Mouse (Mus musculus): ENCODE measurements around the gene Adora1. TPM values are rescaled to one million over a fixed set of nuclear protein-coding genes. Genes with fewer than 3 reads are reported as not detected.

Gene Adora1
- polyA plus RNA-seq (2016; fragmentation: Nextera tagmentation; extraction: Ambion mirVana) = 7.3 and 9.3 TPM in 2 replicates

DNA sequence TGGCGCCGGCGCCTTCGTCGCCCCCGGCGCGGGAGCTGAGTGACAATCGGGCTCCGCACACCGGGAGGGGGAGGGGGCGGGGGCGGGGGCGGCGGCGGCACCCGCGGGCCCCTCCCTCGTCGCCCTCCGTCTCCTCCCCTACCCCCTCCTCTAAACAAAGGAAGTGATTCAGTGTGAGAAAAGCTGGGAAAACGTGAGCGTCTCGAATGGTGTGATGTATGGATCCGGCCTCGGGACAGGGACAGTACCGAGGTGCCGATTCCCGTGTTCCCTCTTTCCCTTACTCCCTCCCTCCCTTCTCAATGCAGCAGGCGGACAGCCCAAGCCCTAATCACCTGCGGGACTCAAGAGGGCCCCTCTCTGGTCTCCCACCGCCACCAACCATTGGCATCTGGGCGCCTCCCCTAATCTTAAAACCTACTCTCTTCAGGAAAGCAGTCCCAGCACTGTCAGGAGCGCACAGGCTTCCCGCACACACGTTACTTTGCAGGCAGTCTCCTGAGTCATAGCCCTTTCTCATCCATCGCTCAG, at the start of gene Adora1:
Gene Adora1, minus strand, starts transcription at position 41 of the 531 bp plus-strand sequence.
- peaks cover 44% of the 10 kb centered on the region for H3K27me3 ChIP-seq (replicated peaks)
- 2% methylated on average over 26 of the region's 37 CpGs for WGBS

DNA sequence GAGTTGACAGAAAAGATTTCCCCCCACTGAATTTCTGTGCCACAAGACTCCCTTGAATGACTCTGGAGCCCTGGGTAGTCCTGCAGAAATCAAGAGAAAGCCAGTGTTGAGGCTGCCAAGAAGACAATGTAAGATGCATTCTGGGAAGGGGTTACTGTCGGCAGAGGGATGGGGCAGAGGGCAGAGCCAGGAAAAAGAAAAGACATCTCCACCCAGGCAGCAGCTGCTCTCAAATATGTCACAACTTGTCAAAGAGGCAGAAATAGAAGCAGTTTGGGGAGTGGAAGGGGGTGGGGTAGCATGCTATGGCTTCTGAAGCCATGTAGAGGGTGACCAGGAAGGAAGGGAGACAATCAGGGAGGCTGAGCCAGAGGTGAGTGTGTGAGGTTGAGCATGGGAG, 47.9 kb upstream of the Adora1 start:
- no peaks in the 10 kb centered on the region for H3K9me3 ChIP-seq (replicated peaks)
- no peak overlapping the region for H3K4me2 ChIP-seq
- no peaks in the 10 kb centered on the region for H3K36me3 ChIP-seq
- WGBS = 24% methylated on average over 1 of the region's 1 CpGs
- peaks cover 13% of the 10 kb centered on the region for H3K4me1 ChIP-seq (replicated peaks)
- no peaks in the 10 kb centered on the region for H3K27me3 ChIP-seq (replicated peaks)
- no peak overlapping the region for H3K9ac ChIP-seq
- ATAC-seq (ENCODE audit: insufficient number of reproducible peaks, low FRiP score) = no peak
- H3K4me3 ChIP-seq = no peak overlapping the region
- H3K27ac ChIP-seq (ENCODE audit: poor library complexity, severe bottlenecking) = no peak overlapping the region

More for the DNA sequence above, at the start of gene Adora1:
- Histone ChIP-seq H3K27ac (ENCODE audit: poor library complexity, severe bottlenecking) (0 out of 2 replicates have a peak within 1 kb of the TSS, but pooled peaks have one; percentile 4), H3K4me1 (replicated peaks) (peaks cover 57% of the 10 kb centered on the region), H3K4me3 (peak within 1 kb of the TSS; percentile 49), H3K4me2 (peak within 1 kb of the TSS; percentile 91), H3K36me3 (no peaks in the 10 kb centered on the region), H3K9ac (peak within 1 kb of the TSS; percentile 65), H3K9me3 (replicated peaks) (no peaks in the 10 kb centered on the region)
- ATAC-seq (ENCODE audit: insufficient number of reproducible peaks, low FRiP score) = no peak

DNA sequence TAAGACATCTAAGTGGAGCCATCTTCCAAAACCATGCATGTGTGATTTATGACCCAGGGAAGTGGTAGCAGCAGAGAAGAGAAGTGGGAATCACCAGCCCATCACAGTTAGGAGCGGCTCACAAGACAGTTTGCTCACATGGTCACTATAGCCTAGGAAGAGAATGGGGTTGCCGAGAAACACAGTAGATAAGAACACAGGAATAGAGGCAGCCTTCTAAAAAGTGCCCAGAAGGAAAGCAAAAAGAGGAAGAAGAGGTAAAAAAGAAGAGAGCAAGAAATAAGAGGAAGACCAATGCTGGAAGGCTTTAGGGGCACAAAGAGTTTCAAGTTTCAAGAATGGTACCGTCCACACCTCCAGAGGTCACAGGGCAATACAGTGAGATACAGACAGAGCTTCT, 47.1 kb upstream of the Adora1 start:
- ATAC-seq (ENCODE audit: insufficient number of reproducible peaks, low FRiP score) = no peak
- 54% methylated on average over 3 of the region's 3 CpGs for WGBS
- no peak overlapping the region for H3K4me3 ChIP-seq
- H3K9me3 ChIP-seq (replicated peaks) = no peaks in the 10 kb centered on the region
- H3K27me3 ChIP-seq (replicated peaks) = no peaks in the 10 kb centered on the region
- peaks cover 17% of the 10 kb centered on the region for H3K4me1 ChIP-seq (replicated peaks)
- no peak overlapping the region for H3K4me2 ChIP-seq
- H3K36me3 ChIP-seq = no peaks in the 10 kb centered on the region
- no peak overlapping the region for H3K9ac ChIP-seq
- H3K27ac ChIP-seq (ENCODE audit: poor library complexity, severe bottlenecking) = no peak overlapping the region

DNA sequence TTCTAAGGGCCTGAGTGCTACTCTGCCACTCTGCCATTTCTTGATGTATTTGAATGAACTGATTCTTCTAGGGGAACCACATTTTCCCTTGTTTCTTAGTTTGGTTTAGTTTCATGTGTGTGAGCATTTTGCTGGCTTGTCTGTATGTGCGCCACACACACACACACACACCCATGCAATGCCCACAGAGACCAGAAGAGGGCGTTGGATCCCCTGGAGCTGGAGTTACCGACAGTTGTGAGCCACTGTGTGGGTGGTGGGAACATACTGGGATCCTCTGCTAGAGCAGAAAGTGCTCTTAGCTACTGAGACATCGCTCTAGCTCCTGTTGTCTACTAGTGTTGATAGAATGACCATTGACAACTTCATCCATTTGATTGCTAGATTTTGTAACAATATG, 46.3 kb upstream of the Adora1 start:
- H3K27me3 ChIP-seq (replicated peaks) = no peaks in the 10 kb centered on the region
- 68% methylated on average over 4 of the region's 4 CpGs for WGBS
- H3K4me2 ChIP-seq = no peak overlapping the region
- H3K36me3 ChIP-seq = no peaks in the 10 kb centered on the region
- H3K9ac ChIP-seq = no peak overlapping the region
- H3K4me1 ChIP-seq (replicated peaks) = peaks cover 25% of the 10 kb centered on the region
- no peaks in the 10 kb centered on the region for H3K9me3 ChIP-seq (replicated peaks)
- ATAC-seq (ENCODE audit: insufficient number of reproducible peaks, low FRiP score) = no peak
- no peak overlapping the region for H3K4me3 ChIP-seq
- H3K27ac ChIP-seq (ENCODE audit: poor library complexity, severe bottlenecking) = no peak overlapping the region

DNA sequence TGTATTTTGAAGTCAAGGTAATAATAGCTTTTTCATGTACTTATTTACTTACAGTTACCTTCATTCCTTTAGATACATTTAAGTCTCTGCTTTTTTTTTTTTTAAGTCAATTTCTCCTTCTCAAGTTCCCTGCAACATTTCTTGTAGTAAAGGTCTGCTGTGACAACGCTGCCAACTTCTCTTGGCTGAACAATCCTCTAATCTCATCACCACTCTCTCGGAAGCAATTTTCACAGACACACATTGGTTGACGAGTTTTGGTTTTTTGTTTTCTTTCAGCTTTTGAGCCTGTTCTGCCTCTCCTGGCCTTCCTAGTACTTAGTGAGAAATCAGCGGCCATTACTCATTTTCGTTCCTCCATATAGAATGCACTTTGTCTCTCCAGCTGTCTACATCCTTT, 44.9 kb upstream of the Adora1 start:
- ATAC-seq (ENCODE audit: insufficient number of reproducible peaks, low FRiP score) = no peak
- Histone ChIP-seq H3K4me1 (replicated peaks) (peaks cover 31% of the 10 kb centered on the region), H3K4me2 (no peak overlapping the region), H3K36me3 (no peaks in the 10 kb centered on the region), H3K27ac (ENCODE audit: poor library complexity, severe bottlenecking) (no peak overlapping the region), H3K27me3 (replicated peaks) (no peaks in the 10 kb centered on the region), H3K4me3 (no peak overlapping the region), H3K9me3 (replicated peaks) (no peaks in the 10 kb centered on the region), H3K9ac (no peak overlapping the region)
- WGBS = 80% methylated on average over 5 of the region's 5 CpGs

DNA sequence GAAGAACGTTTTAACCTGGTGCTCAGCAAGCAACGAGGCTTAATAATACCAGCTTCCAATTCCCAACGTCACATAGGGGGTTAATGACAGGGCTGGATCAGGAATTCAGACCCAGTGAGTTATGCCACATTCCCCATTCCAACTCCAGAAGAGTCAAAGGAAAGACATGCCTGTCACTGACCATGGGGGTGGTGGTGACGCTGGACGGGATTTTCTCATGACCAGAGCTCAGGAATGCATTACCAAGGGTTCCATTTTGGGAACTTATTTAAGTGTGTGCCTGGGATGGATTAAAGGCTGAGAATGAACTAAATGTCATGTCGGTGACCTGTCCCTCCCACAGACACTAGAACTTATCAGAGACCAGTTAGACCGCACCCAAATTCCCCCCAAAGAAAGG, 41.6 kb upstream of the Adora1 start:
- H3K27me3 ChIP-seq (replicated peaks) = no peaks in the 10 kb centered on the region
- peaks cover 20% of the 10 kb centered on the region for H3K4me1 ChIP-seq (replicated peaks)
- no peak overlapping the region for H3K9ac ChIP-seq
- H3K36me3 ChIP-seq = no peaks in the 10 kb centered on the region
- H3K27ac ChIP-seq (ENCODE audit: poor library complexity, severe bottlenecking) = no peak overlapping the region
- no peaks in the 10 kb centered on the region for H3K9me3 ChIP-seq (replicated peaks)
- WGBS = 53% methylated on average over 7 of the region's 7 CpGs
- H3K4me3 ChIP-seq = no peak overlapping the region
- ATAC-seq (ENCODE audit: insufficient number of reproducible peaks, low FRiP score) = no peak
- H3K4me2 ChIP-seq = no peak overlapping the region

DNA sequence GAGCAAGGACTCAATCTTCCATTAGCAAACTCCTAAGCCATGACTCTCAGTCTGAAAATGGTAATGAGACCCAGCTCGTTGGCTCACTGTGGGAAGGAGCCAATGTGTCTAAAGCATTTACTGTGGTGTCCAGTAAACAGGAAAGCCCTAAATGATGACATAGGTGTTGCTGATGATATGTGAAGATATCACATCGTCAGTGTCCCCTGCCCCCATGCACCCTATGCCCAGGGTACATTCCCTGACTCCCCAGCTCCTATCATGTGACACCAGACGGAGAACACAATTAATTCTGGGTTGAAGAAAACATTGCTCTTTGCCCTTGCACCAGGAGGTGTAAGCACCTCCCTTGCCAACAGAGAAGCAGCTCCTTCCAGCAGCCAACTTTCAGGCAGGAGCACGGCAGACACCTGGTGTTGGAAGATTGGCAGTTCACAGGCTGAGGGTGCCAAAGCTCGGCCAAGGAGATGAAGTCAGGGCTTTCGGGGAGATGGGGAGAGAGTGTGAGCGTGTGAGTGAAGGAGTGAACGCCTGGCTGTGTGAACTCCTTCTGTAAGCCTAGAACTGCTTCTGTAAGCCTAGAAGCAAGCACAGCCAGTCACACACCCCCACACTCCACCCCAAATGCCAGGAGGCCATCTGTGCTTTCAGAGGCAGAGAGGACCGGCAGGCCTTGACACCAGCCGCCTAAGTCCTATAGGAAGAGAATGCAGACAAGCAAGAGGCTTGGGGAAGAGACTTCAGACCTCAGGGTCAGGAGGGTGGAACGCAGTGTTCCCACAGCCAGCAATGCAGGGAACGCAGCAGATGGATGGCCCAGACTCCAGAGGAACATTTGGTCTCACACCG, 40.6 kb upstream of the Adora1 start:
- Histone ChIP-seq H3K4me1 (replicated peaks) (peaks cover 20% of the 10 kb centered on the region), H3K9me3 (replicated peaks) (no peaks in the 10 kb centered on the region), H3K9ac (no peak overlapping the region), H3K4me2 (no peak overlapping the region), H3K4me3 (no peak overlapping the region), H3K36me3 (no peaks in the 10 kb centered on the region), H3K27me3 (replicated peaks) (no peaks in the 10 kb centered on the region), H3K27ac (ENCODE audit: poor library complexity, severe bottlenecking) (no peak overlapping the region)
- WGBS = 62% methylated on average over 13 of the region's 13 CpGs
- ATAC-seq (ENCODE audit: insufficient number of reproducible peaks, low FRiP score) = no peak

DNA sequence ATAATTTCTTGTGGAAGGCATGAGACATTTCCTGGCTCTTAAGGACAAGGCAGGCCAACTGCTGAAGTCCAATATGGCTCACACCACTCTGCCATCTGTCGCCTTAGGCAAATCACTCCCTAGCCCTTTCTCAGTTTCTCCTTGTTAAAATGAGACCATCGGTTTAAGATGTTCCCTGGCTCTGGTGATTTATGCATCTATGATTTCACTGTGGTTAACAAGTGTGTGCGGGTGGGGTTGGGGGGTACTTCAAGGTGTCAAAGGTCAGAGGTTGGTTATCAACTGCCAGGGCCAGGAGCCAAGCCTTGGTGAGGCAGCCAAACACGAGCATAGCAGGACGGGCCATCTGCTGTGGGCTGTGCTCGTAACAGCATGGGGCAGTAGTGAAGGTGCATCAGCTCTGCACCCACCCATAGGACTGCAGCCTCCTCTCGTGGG, 39.3 kb upstream of the Adora1 start:
- ATAC-seq (ENCODE audit: insufficient number of reproducible peaks, low FRiP score) = no peak
- Histone ChIP-seq H3K4me2 (no peak overlapping the region), H3K9me3 (replicated peaks) (no peaks in the 10 kb centered on the region), H3K27ac (ENCODE audit: poor library complexity, severe bottlenecking) (no peak overlapping the region), H3K9ac (no peak overlapping the region), H3K4me1 (replicated peaks) (peaks cover 20% of the 10 kb centered on the region), H3K27me3 (replicated peaks) (no peaks in the 10 kb centered on the region), H3K4me3 (no peak overlapping the region), H3K36me3 (no peaks in the 10 kb centered on the region)
- 77% methylated on average over 7 of the region's 7 CpGs for WGBS

DNA sequence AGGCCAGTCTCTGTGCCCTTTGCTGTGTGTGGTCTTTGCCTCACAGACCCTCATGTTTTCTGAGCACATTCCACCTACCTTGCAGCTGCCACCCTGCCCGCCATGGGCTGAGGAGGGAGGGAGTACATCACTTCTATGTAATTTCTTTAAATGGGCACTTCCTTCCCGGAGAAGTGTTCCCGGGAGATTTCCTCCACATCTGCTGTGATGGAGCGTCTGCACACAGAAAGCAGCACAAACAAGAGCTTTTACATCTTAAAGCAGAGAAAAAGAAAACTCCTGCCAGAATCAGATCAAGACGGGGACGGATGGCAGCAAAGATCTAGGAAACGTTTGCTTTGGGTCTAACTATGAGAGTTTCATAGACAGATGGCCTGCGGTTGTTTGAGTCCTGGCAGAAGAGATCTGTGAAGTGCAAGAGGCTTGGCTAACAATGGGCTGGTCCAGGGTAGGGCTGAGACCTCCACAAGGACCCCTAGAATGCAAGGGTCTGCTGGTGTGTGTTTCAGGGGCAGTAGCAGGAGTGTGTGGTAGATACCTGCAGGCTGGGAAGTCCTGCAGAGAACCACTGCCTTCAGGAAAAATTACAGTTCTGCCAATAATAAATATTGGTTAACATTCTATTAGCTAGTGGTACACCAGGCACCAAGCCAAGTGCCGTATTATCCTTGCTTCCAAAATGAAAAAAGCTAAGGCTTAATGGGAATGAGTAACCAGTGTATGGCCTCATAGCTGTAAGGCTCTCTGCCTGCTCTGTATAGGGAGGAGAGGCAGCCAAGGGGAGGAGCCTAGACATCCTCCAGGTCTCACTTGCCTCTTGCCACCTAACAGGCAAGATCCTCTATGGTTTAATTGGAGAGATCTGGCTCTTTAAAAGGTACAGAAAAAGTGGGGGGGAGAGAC, 38.5 kb upstream of the Adora1 start:
- 0 out of 2 replicates have a peak, but pooled peaks have one; percentile 22 for ATAC-seq (ENCODE audit: insufficient number of reproducible peaks, low FRiP score)
- Histone ChIP-seq H3K27ac (ENCODE audit: poor library complexity, severe bottlenecking) (no peak overlapping the region), H3K36me3 (no peaks in the 10 kb centered on the region), H3K27me3 (replicated peaks) (no peaks in the 10 kb centered on the region), H3K4me3 (no peak overlapping the region), H3K9ac (no peak overlapping the region), H3K4me1 (replicated peaks) (peaks cover 20% of the 10 kb centered on the region), H3K4me2 (no peak overlapping the region), H3K9me3 (replicated peaks) (no peaks in the 10 kb centered on the region)
- WGBS = 58% methylated on average over 9 of the region's 9 CpGs

DNA sequence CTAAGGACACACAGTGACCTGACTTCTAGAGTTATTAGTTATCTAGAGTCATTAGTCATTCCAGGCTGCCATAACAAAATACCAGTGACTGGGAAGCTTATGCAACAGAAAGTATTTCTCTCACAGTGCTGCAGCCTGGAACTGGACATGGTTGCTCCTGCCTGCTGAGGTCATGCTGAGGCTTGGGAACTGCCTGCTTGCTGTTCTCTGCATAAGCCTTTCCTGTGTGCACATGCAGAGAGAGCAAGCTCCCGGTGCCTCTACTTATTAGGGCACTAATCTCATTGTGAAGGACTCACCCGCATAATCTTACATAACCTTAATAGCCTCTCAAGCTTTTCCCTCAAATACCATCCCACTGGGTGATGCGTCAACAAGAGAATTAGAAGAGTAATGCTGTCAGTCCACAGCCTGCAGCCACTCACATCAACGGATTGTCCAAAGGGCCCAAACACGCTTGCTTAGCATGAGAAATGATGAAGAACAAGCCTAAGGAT, 37.6 kb upstream of the Adora1 start:
- Histone ChIP-seq H3K36me3 (no peaks in the 10 kb centered on the region), H3K4me3 (no peak overlapping the region), H3K27me3 (replicated peaks) (no peaks in the 10 kb centered on the region), H3K9ac (no peak overlapping the region), H3K4me2 (no peak overlapping the region), H3K27ac (ENCODE audit: poor library complexity, severe bottlenecking) (no peak overlapping the region), H3K4me1 (replicated peaks) (peaks cover 20% of the 10 kb centered on the region), H3K9me3 (replicated peaks) (no peaks in the 10 kb centered on the region)
- 63% methylated on average over 5 of the region's 5 CpGs for WGBS
- ATAC-seq (ENCODE audit: insufficient number of reproducible peaks, low FRiP score) = no peak

DNA sequence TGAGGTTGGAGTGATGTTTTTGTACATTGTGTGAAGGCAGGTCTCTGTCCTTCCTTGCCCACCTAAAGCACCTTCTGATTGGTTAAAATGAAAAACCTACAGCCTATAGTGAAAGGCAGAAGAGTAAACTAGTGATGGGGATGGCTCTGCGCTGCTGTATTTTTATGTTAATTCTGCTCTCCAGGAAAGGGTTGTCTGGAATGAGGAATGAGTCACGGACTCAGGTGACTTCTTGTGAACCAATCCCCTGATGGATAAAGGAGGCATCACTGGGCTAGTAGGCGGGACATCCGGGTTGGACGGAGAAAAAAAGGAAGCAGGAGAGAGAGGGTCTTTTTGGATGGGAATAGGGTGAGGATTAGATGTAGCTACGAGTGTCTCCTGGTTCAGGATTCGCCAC, 34.8 kb upstream of the Adora1 start:
- 77% methylated on average over 7 of the region's 7 CpGs for WGBS

More for the DNA sequence above, 34.8 kb upstream of the Adora1 start:
- no peak overlapping the region for H3K4me3 ChIP-seq
- H3K27me3 ChIP-seq (replicated peaks) = no peaks in the 10 kb centered on the region
- no peaks in the 10 kb centered on the region for H3K36me3 ChIP-seq
- H3K4me1 ChIP-seq (replicated peaks) = no peaks in the 10 kb centered on the region
- H3K4me2 ChIP-seq = no peak overlapping the region
- H3K9ac ChIP-seq = no peak overlapping the region
- H3K9me3 ChIP-seq (replicated peaks) = no peaks in the 10 kb centered on the region
- ATAC-seq (ENCODE audit: insufficient number of reproducible peaks, low FRiP score) = no peak
- no peak overlapping the region for H3K27ac ChIP-seq (ENCODE audit: poor library complexity, severe bottlenecking)

Data from heart, embryonic 12.5 days (tissue).